15 mouse cellular contexts compared by ENCODE assay signal in the genomic region with DNA sequence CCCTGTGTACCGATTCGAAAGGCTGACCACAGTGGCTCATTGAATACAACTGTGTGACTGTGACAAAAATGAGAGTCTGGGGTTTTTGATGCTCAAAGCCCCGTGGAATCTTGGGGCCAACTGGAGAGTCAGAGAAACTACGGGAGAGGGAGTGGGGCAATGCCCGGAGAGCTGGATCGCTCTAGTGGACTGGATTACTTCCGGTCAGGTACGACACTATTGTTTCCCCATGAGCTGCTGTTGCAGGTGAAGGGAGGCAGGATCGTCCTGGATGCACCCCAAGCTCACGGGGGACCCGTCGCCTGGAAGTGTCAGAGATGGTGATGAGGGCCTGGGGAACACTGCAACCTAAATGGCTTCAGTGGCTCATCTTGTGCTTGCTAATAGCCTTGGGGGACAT. TPM values are rescaled to one million over a fixed set of nuclear protein-coding genes. Genes with fewer than 3 reads are reported as not detected.
DNase-seq lines count a peak whose midpoint lies in the region; ATAC-seq lines count a peak whose summit lies in the region.
"Had no signal": no experiment of that assay in that cellular context is flagged by ENCODE, and none has a peak within 500 bp of the region (broad histone marks: within the 10 kb centered on the region; RNA-seq: fewer than 3 reads in every experiment).

No protein-coding gene starts in this region.

- H3K9me3 ChIP-seq in hindbrain, embryonic 11.5 days (ENCODE audit: control insufficient read depth, low read length) = no peaks in the 10 kb centered on the region
- no peaks in the 10 kb centered on the region for H3K9me3 ChIP-seq in midbrain, embryonic 15.5 days
- H3K9me3 ChIP-seq: embryonic facial prominence, embryonic 15.5 days; lung, embryonic 15.5 days had no signal

- peak overlapping the region; percentile 67 for H3K4me2 ChIP-seq in hindbrain, embryonic 11.5 days (replicated peaks; ENCODE audit: low read depth, low read length)
- H3K4me2 ChIP-seq in midbrain, embryonic 15.5 days = peak overlapping the region; percentile 62
- H3K4me2 ChIP-seq: embryonic facial prominence, embryonic 15.5 days; lung, embryonic 15.5 days had no signal

- 0 out of 2 replicates have a peak overlapping the region, but pooled peaks have one; percentile 8 for H3K4me3 ChIP-seq in brown adipose tissue, adult 24 weeks (ENCODE audit: insufficient read depth, low read depth, low read length)
- peak overlapping the region; percentile 47 for H3K4me3 ChIP-seq in hindbrain, embryonic 11.5 days (ENCODE audit: low read depth, low read length)
- H3K4me3 ChIP-seq in midbrain, embryonic 15.5 days = peak overlapping the region; percentile 45
- H3K4me3 ChIP-seq: embryonic facial prominence, embryonic 15.5 days; lung, embryonic 15.5 days had no signal

- WGBS in hindbrain, embryonic 11.5 days = 41% methylated on average over 12 of the region's 12 CpGs
- WGBS in midbrain, embryonic 15.5 days = 10% methylated on average over 12 of the region's 12 CpGs

- DNase-seq in adrenal gland, adult (ENCODE audit: inconsistent age in 2 of 2, low spot score in 1 of 2) = peak; percentile 18 to 34
- DNase-seq in adrenal gland, postnatal 25 days = no peak
- DNase-seq in hindbrain, embryonic 11.5 days (ENCODE audit: low spot score) = peak; percentile 38
- no peak for DNase-seq in embryo, embryonic 10.5 days (ENCODE audit: low spot score)
- no peak for DNase-seq in thymus, postnatal 4 days
- no peak for DNase-seq in left cerebral cortex, postnatal 36 days (ENCODE audit: low spot score in 2 of 2)
- DNase-seq: cerebellum, adult 11-12 months; gastrocnemius, postnatal 36 days; right cerebral cortex, postnatal 14 days had no signal

- H3K27me3 ChIP-seq in hindbrain, embryonic 11.5 days (ENCODE audit: control insufficient read depth, insufficient read depth, low read length) = no peaks in the 10 kb centered on the region
- H3K27me3 ChIP-seq in midbrain, embryonic 15.5 days (replicated peaks) = no peaks in the 10 kb centered on the region
- H3K27me3 ChIP-seq: embryonic facial prominence, embryonic 15.5 days; lung, embryonic 15.5 days had no signal

- no peaks in the 10 kb centered on the region for H3K36me3 ChIP-seq in hindbrain, embryonic 11.5 days (ENCODE audit: control insufficient read depth, insufficient read depth, low read length)
- H3K36me3 ChIP-seq in midbrain, embryonic 15.5 days (replicated peaks) = no peaks in the 10 kb centered on the region
- H3K36me3 ChIP-seq: embryonic facial prominence, embryonic 15.5 days; lung, embryonic 15.5 days had no signal

- peak overlapping the region; percentile 98 for H3K9ac ChIP-seq in hindbrain, embryonic 11.5 days (ENCODE audit: low read depth, low read length)
- peak overlapping the region; percentile 64 for H3K9ac ChIP-seq in midbrain, embryonic 15.5 days
- H3K9ac ChIP-seq: embryonic facial prominence, embryonic 15.5 days; lung, embryonic 15.5 days had no signal

- peak overlapping the region; percentile 100 for H3K27ac ChIP-seq in brown adipose tissue, adult 24 weeks (replicated peaks; ENCODE audit: low read depth, low read length)
- peak overlapping the region; percentile 96 for H3K27ac ChIP-seq in hindbrain, embryonic 11.5 days (ENCODE audit: low read depth, low read length)
- peak overlapping the region; percentile 95 for H3K27ac ChIP-seq in midbrain, embryonic 15.5 days
- H3K27ac ChIP-seq: embryonic facial prominence, embryonic 15.5 days; kidney, postnatal 0 days; lung, embryonic 15.5 days had no signal

- ATAC-seq in hindbrain, embryonic 11.5 days (ENCODE audit: low FRiP score) = no peak
- no peak for ATAC-seq in midbrain, embryonic 15.5 days (replicated peaks)

- peaks cover 57% of the 10 kb centered on the region for H3K4me1 ChIP-seq in brown adipose tissue, adult 24 weeks (ENCODE audit: control insufficient read depth, insufficient read depth, insufficient read length, low read length)
- peaks cover 38% of the 10 kb centered on the region for H3K4me1 ChIP-seq in hindbrain, embryonic 11.5 days (replicated peaks; ENCODE audit: control insufficient read depth, insufficient read depth, low read length)
- peaks cover 84% of the 10 kb centered on the region for H3K4me1 ChIP-seq in midbrain, embryonic 15.5 days

- intact Hi-C loops in left cerebral cortex, postnatal 36 days (cut with DNase I) = no loop called here

RNA-seq across cellular contexts. Expression of a gene that starts 21.5 kb away (rescaled TPM):
- total RNA-seq in adrenal gland, postnatal 25 days (2021) = 3.0 and 4.2 TPM in 2 replicates
- polyA plus RNA-seq in brown adipose tissue, adult 24 weeks (2012; ENCODE audit: insufficient read depth, insufficient read length, missing spikeins) = not detected in 2 replicates
- 2.5 and 4.7 TPM in 2 replicates for polyA plus RNA-seq in hindbrain, embryonic 11.5 days (2014; fragmentation: Nextera tagmentation; extraction: Ambion mirVana)
- polyA plus RNA-seq in midbrain, embryonic 15.5 days (2015; fragmentation: Nextera tagmentation; extraction: Ambion mirVana) = 0.88 and 1.3 TPM in 2 replicates
- under 1 TPM in 1 of 2 experiments, not detected in 1; 0.29 TPM for total RNA-seq in left cerebral cortex, postnatal 36 days (2021)

RNA-seq across cellular contexts. Expression of a gene that starts 21.5 kb away (rescaled TPM):
- 11.7 and 20.7 TPM in 2 replicates for total RNA-seq in adrenal gland, postnatal 25 days (2021)
- 7.4 and 18.4 TPM in 2 replicates for polyA plus RNA-seq in brown adipose tissue, adult 24 weeks (2012; ENCODE audit: insufficient read depth, insufficient read length, missing spikeins)
- 138 and 160 TPM in 2 replicates for polyA plus RNA-seq in hindbrain, embryonic 11.5 days (2014; fragmentation: Nextera tagmentation; extraction: Ambion mirVana)
- polyA plus RNA-seq in midbrain, embryonic 15.5 days (2015; fragmentation: Nextera tagmentation; extraction: Ambion mirVana) = 147 and 156 TPM in 2 replicates
- total RNA-seq in left cerebral cortex, postnatal 36 days (2021) = 10 to 100 TPM; 73.3 to 74.2 TPM

RNA-seq across cellular contexts. Expression of a gene that starts 58.9 kb away (rescaled TPM):
- not detected in 2 replicates for total RNA-seq in adrenal gland, postnatal 25 days (2021)
- polyA plus RNA-seq in brown adipose tissue, adult 24 weeks (2012; ENCODE audit: insufficient read depth, insufficient read length, missing spikeins) = not detected in 2 replicates
- 1.0 and 1.2 TPM in 2 replicates for polyA plus RNA-seq in hindbrain, embryonic 11.5 days (2014; fragmentation: Nextera tagmentation; extraction: Ambion mirVana)
- 1.5 and 1.9 TPM in 2 replicates for polyA plus RNA-seq in midbrain, embryonic 15.5 days (2015; fragmentation: Nextera tagmentation; extraction: Ambion mirVana)
- total RNA-seq in left cerebral cortex, postnatal 36 days (2021) = under 1 TPM; 0.68 to 0.99 TPM
- total RNA-seq: gastrocnemius, postnatal 36 days; heart, postnatal 25 days had no signal
- polyA plus RNA-seq: kidney, postnatal 0 days had no signal

Comparison
In these comparisons a context has a peak if more than half of its experiments do, and no peak if none do; other contexts are left out.
1. DNase-seq: peak in adrenal gland, adult (2 of 2) and hindbrain, embryonic 11.5 days (single experiment); none in adrenal gland, postnatal 25 days (single experiment), embryo, embryonic 10.5 days (single experiment), thymus, postnatal 4 days (single experiment) and left cerebral cortex, postnatal 36 days (0 of 2).
2. Peak in every context shown above with its lines, with median percentiles within 50 percentile points of each other: H3K27ac ChIP-seq and H3K4me3 ChIP-seq.